Mouse (Mus musculus) forelimb bud, embryonic 11.5 days (tissue): Measurements from ENCODE around the gene Kdm6b.
A peak's percentile ranks its signal among the peaks of the same experiment; 100 is the strongest.

Experiments
- DNase-seq: peaks from one replicate; pipeline ENCODE4 v3.0.0-alpha.2; 2012; ENCODE audit warnings: low read depth, low spot score

The Kdm6b gene

GRCm38 (mm10) chr11:69419443-69419812, 6.0 kb upstream of the Kdm6b start:
- DNase-seq: peak; percentile 44

GRCm38 (mm10) chr11:69418481-69419442, 5.3 kb upstream of the Kdm6b start:
- DNase-seq: peak; percentile 99

- DNase-seq: peak; percentile 96
Measured at GRCm38 (mm10) chr11:69417449-69418384, 4.2 kb upstream of the Kdm6b start.

GRCm38 (mm10) chr11:69416921-69417448, 3.5 kb upstream of the Kdm6b start:
- DNase-seq: no peak

DNA sequence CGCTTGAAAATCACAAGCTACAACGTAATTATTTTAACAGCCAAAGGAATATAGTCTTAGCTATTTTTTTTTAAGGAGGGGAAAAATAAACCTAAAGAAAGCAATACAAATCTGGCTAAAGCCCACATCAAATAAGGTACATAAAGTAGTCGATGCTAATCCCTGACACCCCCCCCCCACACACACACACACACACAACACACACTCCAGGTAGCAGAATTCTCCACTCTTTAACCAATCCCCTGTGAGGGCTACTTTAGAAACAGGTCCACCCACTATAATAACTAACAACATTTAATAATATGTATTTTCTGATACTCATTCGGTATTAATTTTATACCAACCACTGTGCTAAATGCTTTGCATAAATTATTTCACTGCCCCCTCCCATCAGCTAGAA, 3.0 kb upstream of the Kdm6b start:
- no peak for DNase-seq

DNA sequence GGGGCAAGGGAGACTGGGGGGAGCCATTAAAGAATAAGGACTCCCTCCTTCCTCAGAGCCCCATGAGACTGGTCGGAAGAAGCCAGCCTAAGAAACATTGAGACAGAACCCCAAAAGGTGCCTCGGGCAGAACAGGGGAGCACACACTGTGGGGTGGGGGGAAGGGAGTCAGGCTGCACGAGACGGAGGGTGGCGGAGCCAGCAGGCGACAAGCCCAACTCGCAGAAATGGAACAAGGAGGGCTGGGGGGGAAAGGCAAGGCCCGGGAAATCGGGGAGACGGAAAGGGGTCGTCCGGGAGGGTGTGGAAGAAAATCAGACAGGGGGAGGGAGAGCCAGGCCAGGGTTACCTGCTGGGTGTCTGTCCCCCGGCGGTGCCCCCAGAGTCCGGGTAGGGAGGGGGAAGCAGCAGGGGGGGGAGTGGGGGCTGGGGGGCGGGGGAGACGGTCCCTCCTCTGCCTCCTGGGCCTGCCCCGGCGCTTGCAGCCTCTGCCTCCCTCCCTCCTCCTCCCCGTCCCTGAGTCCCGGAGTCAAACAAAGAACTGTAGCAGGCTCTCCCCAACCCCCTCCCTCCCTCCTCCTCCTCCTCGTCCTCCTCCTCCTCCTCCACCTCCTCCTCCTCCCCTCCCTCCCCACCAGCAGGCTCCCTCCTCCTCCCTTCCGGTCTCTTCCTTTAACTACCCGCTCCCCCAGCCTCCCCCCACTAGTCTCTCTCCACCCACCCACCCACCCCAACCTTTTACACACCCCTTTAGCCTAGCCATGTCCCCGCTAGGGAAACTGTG, 2.4 kb upstream of the Kdm6b start:
- peak; percentile 81 for DNase-seq

DNA sequence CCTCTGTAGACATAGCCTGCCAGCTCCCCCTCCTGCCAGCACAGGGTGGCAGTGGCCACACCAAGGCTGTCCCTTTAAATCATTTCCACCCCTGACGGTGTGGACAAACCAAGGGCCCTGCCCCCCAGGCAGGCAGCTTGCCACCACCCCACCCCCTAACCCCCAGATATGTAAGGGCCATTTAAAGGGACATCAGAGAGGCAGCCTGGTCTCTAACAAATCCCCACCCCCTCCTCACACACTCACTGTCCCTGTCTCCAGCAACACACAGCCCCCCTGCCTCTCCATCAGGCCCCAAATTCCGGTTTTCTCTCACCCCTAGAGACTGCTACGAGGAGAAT, 1.8 kb upstream of the Kdm6b start:
- DNase-seq: peak; percentile 53

DNA sequence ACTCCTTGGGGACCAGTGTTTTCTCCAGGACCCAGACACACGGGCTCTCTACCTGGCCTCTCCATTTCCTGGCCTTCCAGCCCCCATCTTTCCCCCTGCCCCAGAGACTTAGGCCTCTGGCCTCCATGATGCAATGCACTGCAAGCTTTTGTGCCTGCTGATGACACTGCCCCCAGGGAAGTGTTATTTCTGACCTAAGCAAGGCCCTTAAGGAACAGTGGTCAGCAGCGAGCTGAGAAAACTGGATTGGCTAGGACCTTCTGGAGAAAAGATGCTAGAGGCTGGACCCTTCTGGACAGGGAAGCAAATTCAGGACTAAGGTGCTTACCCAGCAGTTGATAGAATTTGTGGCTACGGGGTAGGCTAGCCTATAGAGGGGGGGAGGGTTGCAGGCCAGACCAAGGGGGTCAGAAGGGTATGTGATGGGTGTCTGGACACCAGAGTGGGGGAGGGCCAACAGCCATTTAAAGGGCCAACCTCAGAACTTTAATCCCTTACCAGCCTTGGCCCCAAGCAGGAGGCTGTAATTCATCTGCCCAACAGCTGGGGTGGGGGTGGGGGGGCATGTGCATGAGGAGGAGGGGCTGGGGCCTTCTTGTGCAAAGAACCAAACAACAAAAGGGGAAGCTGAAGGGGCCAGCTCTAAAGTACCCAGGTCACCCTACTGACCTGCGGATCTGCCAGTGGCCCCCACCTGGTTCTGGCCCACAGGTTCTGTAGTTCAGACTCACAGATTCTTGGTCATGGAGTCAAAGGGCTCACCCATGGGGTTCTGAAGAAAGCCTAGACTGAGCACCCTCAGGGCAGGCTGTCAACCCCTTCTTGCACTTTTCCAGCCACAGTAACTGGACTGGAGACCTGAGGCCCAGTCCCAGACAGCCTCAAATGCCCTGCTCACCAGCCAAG, 1.2 kb upstream of the Kdm6b start:
- peak; percentile 55 for DNase-seq

DNA sequence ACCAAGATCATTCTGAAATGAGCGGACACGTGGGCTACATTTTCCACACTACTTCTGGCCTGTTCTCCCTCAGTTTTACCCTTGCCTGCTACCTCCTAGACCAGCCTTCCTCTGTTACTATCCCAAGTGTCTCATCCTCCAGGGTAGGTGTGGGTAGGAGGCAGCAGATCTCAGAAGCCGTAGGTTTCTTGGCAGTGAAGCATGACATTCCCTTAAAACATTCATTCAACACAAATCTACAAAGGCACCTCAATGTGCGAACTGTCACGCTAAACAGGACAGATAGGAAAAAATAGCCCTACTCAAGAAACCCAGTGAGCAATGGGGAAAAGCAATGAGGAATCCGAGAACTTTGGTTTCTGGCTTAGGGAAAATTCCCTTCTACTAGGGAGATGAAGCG, 927 bp downstream of the Kdm6b start:
- DNase-seq: no peak

GRCm38 (mm10) chr11:69411538-69412203, 1.8 kb downstream of the Kdm6b start:
- no peak for DNase-seq

DNA sequence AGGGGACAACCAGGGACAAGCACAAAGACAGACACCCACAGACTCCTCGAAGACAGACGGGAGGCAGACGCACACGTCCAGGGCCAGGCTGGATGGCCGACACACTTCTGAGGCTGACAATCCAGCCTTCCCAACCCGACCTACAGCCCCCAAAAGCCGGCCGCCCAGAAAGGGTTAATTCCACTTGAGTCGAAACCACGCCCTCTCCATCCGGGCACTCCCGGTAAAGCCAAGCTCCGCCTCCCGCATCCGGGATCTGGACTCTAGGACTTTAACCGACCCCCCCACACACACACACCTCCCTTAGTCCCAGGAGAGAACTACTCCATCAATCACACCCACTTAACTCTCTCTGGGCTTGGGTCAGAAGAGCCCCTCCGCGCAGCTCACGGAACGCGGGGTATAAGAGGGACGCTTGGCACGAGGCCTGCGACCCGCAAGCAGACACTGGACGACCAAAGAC, 2.4 kb downstream of the Kdm6b start:
- DNase-seq: peak; percentile 98

GRCm38 (mm10) chr11:69410310-69411072, 3.0 kb downstream of the Kdm6b start:
- peak; percentile 43 for DNase-seq

DNA sequence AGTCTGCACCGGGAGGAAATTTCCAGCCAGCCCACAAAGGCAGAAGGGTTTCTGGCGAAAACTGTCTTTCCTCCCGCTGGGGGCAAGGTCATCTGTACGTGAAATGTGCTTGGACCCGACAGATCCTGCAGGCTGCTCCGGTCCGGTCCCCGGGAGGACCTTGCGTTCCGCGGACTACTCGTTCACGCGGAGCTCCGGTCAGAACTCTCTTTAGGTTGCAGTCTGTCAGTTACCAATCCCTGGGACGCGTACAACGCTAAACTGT, 3.5 kb downstream of the Kdm6b start:
- no peak for DNase-seq

DNA sequence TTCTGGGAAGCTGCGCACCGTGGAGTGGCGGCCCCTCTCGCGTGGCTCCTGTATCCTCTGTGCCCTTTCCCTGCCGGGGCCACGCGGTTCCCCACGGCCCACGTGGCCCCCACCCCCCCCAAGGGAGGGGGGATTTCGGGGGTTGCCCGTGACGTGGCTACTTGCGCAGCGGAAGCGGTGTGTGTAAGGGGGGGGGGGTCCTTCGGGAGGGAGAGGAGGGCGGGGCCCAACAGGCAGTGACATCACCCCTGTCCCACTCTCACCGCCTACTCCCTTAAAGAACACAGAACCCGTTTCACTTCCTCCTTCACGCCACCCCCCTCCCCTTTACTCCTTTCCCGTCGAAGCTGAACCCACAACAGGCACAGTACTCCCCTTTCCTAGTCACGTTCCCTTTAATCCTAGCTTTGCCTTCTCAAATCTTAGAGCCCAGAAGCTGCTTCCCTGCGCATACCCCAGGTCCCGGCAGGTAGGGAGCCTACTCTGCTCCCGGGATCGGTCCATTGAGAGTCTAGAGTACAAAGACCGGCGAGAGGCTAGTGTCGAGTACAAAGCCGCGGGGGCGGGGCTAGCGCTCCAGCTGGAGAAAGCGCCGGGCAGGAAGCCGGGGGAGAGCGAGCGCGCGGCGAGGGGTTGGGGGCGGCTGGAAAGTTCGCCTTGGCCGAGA, 4.0 kb downstream of the Kdm6b start:
- peak; percentile 80 for DNase-seq

DNA sequence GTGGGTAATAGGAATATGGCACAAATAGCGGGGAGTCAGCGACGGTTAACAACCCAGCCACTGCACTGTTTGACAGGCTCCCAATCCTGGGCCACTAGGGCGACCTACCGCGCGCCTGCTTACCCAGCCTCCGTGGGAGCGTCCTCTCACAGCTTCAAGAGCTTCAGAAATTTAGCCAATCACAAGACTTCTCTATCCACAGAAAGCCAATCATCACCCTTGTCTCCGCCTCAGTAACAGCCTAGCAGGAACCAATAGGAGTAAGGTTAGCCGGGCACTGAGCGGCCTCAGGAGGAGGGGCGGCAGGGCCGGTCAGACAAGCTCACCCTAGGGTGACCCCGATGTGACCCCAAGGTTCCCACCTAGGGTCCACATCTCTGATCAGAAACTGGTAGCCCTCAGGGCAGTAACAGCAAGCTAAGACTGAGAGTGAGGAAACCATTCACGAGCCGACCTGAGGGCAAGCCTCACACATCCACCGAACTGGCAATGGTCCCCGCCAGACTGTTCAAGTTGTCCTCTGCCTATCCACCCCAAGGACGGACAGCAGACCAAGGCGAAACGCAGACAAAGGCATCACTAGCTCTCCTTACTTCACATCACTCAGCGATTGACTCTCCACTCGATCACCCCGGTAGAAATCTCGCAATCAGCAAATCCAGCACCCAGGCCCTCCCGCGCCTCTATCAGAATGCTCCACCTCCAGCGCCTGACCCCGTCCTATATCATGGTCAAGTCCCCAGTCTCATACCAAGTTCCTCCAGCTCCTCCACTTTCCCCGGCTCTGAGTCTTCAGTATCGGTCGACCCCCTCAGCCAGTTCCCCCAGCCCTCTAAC, 4.7 kb downstream of the Kdm6b start:
- DNase-seq: peak; percentile 92

DNA sequence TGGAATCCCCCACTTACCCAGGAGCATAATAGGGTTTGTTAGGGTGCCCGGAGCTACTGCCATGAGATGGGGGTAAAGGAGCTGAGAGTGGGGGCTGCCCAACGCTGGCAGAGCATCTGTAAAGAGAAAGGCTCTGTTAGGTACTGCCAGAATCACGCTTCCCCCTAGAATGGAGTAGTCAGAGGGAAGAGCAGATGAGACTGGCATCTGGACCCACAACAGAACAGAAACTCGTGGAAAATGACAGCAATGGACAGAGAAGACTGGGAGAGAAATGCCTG, 5.8 kb downstream of the Kdm6b start:
- DNase-seq: no peak

- DNase-seq: no peak
Measured at GRCm38 (mm10) chr11:69406867-69407723, 6.4 kb downstream of the Kdm6b start.
